Mouse (Mus musculus) kidney, postnatal 4 days (tissue): ENCODE measurements around the gene C2cd4c.

ENCODE experiments used
- DNase-seq, 2 experiments: peaks; one replicate each; pipeline ENCODE4 v3.0.0; 2021; ENCODE audit warnings: mixed read lengths in 2 of 2

Gene C2cd4c

DNA sequence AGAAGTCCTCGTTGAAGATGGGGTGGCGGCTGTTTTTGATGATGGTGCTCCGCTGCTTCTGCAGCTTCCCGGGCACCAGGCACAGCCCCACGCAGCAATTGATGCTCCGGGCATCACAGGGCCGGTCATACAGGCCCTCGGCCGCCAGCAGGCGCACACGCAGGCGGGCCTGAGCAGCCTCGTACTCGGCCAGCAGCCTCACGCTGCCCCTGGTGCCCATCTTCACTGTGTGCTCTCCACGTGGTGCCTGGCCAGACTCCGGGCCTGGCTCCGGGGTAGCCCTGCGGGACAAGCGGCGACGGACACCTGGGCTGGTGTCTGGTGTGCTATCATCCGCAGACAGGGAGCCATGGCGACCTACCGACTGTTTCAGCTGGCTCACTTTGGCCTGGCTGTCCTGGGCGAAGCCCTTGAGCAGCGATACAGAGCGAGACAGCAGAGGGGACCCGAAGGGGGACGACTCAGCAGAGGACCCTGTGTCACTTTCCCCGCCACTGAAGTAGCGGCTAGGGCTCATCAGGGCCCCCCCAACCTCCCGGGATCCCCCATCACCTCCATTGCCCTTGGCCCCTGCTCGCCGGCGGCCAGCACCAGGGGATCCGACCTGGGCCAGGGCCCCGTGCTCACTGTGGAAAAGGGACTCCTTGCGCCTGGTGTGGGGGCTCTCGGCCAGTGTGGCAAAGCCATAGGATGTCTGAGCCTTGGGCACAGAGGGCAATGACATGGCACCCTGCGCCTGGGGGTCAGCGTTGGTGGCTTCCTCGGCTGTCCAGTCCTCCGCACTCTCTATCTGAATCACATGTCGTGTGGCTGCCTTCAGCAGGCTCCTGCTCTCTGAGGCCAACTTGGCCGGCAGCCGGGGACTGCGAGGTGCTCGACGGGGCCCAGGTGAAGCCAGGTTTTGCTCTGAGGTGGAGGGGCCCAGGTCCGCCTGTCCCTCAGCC, 1.4 kb downstream of the C2cd4c start:
- peak; percentile 45 to 66 for DNase-seq

DNA sequence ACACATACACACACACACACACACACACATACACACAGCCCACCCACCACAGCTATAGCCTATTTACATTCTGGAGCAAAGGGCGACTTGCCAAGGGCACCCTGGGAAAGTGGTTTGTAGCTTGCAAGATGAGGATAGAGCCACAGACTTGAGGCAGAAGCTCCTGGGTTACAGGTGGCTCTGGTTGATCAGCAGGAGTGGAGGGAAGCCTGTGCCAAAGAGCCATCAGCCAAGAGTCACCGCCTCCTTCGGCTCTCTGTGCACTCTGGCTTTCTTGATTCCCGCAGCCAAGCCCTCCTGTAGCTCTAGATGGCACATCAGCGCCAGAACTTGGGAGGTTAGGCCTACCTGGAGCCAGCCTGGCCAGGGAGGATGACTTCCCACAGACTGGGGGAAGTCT, 2.5 kb downstream of the C2cd4c start:
- no peak for DNase-seq

DNA sequence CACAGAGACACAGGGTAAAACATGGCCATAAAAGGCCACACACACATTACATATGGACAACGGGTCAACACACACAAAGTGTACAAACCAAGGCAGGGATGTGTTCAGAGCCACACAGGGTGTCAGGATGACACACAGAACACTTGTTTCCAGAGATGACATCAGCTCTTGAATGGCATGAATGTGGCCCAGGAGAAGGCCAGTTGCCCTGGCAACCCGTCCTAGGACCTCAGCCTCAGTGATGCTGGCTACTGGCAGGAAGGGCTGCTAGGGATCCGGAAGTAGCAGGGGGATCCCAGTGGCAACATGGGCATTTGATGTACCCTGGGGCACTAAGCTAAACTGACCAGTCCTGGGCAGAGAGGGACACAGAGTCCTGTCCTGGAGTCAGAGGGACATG, 4.5 kb downstream of the C2cd4c start:
- DNase-seq = no peak

DNA sequence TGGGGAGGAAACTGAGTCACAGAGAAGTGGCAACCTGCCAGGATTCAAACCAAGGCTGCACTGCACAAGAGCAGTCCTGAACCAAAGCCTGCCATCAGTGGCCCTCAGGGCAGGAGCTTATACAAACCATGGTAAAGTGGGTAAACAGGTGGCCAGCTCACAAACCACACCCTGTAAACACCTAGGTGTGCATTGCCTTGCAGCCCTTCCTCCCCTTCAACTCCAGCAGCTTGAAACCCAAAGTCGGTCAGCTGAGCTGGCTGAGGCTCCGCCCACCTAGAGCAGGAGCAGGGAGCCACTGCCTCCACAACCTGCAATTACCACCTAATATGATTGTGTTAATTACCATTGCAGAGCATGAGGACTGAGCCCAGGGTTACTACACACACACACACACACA, 5.9 kb downstream of the C2cd4c start:
- no peak for DNase-seq

DNA sequence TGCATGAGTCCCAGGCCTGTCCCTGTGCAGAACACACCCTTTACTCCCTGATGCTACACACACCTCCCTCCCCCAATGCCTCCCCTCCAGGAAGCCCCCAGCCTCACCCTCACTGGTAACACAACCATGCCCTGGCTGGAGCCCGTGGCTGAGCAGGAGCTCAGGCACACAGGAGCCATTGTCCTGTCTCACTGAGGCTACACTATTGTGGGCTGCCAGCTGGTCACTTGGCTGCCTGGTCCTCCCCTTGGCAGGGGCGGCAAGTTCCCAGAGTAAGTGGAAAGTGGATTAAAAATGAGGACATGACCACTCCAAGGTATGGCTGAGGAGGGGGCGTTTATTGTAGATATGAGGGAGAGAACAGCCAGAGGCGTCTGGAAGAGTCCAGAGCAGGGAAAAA, 7.3 kb downstream of the C2cd4c start:
- no peak for DNase-seq

DNA sequence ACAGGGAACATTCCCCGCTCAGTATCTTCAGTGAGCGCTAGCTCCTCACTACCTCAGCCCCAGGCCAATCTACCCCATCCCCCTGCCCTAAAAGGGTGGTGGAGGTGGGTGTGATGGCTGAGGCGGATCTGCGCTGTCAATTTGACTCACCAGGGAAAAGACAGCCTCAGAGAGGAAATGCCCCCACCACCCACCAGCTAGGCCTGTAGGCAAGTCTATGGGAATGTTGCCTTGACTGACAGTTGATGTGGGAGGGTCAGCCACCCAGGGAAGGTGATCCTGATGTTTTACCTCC, 15.9 kb downstream of the C2cd4c start:
- DNase-seq = no peak

DNA sequence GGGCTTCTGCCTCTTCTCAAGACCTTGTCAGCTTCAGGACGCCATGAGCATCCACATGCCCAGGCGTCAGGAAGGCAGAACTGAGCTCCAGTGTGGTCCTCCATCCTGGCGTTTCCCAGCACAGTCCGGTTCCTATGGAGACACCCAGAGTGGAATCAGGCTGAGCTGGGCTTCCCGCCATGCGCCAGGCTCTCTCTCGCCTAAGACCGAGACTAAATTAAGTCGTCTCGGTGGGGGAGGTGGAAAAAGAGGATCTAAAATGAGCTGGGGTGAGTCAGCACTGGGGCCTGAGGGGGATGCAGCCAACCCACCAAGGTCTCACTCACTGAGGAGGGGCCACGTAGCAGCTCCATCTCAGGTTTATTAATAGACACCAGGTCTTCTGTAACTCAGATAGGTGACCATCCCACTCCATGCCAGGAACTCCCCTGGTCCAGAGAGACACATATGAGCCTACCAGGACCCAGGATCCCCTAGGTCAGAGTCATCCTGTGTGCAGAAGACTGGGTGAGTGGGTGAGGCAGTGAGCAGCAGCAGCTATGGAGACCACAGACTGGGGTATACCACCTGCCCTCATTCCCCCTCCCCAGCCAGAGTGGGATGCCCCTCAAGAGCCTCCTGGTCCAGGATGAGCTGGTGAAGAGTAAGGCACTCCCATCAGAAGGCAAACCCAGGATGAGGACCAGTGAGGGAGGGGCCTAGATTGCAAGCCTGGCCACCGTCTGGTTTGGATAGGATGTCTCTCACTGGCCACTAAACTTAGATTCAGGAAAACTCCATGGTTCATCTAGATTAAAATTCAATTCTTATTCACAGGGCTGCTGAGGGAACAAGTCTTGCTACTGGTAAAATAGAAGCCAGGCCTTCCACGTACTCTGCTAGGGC, 16.5 kb downstream of the C2cd4c start:
- DNase-seq = no peak

DNA sequence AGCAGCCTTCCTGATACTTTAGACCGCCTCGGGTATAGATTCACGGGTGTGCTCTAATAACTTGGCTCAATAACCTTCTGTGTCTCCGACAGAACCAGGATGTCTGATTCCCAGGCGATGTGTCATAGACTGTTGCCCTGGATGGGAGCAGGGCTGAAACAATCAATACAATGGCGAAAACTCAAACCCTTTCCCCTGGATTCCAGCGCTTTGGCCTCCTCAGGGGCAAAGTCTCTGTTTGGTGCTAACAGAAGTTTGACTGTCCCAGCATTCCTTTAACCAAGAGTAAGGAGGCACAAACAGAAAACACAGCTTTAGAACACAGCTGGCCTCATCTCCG, 18.3 kb downstream of the C2cd4c start:
- DNase-seq = no peak

DNA sequence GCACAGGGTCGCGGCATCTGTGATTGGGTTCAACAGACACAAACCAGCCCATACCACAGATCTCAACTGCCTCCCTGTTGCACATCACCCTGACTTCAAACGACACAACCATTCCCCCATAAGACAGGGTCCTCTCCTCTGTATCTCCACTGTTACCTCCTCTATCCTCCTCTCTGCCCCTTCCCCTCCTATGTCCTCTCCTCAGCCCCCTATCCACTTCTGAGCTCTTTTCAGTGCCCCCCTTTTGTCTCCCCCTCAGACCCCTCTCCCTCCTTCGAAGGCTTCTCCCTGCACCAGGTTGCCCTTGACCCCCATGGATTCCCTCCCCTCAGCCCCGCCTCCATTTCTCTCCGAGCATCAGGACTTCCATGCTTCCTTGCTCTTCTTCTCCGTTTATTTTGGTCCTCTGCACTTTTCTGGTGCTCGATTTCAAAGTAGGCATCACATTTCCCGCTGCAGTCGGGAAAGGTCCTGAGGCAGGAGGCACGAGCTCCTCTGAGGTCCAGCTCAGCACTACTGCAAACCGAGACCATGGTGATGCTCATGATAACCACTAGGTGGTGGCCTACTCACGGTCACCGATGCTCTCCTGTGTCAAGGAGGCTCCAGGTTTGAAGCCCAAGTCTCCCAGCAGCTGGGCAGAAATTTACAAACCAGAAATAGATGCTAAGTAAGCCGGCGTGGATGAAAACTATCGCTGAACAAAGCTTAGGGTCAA, 18.8 kb downstream of the C2cd4c start:
- DNase-seq = peak; percentile 66 to 74

DNA sequence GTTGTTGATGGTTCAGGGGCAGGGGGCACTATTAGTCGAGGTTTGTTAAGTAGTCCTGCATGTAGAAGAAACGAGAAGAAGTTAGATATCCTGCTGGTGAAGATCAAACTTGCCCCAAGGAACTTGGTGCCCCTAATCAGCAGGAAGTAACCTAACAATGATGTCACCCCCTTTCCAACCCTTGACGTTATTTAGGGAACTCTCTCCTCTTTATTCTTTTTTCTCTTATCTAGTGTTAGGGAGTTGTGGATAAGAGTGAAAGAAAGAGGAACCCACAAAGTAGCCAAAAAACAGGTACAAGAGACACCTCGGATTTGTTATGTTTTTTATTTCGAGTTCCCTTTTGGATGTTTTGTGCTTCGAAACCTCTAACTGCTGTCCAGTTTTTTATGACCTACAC, 19.7 kb downstream of the C2cd4c start:
- no peak for DNase-seq

DNA sequence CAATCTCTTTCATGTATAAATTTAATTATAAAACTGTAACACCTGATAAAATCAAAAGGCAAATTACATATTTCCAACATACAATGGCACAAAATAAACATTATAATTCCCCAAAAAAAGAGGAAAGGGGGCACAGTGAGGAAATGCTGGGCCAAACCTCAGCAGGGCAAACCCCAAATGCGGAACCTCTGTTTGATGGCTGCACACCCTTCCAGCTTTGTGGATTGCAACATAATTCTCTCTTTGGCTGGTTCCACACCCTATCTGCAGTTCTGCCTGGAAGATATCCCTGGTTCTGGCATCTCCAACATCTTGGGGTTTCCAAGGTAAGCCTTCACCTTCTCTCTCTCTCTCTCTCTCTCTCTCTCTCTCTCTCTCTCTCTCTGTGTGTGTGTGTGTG, 23.1 kb downstream of the C2cd4c start:
- DNase-seq = no peak

DNA sequence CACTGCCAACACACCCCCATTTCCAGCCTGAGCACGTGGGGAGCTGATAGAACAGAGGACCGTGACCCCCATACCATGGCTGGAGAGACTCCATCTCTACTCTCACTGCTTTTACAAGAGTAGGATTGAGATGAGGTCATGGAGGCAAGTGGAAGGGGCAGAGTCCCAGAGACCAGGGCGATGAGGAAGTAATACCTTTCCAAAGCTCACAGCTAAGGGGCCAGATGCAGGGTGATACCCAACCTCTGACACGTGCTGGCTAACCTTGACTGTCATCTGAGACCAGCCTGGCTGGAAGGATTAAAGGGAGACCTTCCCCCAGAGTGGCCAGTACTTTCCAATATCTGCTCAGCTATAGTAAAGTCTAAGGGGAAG, 26.1 kb downstream of the C2cd4c start:
- no peak for DNase-seq

DNA sequence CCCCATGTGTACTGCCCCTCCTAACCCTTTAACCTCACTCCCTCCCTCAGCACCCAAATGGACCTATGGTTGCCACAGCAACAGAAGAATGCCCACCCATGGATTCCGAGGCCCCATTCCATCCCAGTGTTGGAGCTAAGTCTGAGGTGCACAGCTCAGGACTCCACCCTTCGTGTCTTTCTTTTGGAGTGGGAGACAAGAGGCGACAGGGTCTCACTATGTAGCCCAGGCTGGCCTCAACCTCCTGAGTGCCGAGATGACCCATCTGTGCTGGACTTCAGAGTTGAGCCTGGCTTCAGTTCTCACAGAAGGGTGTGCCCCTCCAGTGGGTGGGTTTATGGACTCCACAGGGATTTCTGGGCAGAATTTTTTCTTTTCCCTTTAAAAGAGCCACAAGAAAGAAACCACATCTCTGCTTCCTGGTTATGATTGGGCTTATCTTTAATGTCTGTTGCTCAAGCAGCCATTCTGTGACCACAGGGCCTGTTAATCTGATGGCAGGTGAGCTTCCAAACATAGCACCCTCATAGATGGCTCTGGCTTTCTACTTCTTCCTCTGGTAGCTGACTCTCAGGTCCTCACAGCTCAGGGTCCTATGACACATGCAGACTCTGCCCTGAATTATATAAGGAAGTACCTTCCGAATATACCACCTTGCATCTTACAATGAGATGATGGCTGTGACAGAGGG, 26.6 kb downstream of the C2cd4c start, which contains the start of gene Theg:
TSS of gene Theg (minus strand) at position 271 of the 691 bp plus-strand sequence.
- DNase-seq = no peak

DNA sequence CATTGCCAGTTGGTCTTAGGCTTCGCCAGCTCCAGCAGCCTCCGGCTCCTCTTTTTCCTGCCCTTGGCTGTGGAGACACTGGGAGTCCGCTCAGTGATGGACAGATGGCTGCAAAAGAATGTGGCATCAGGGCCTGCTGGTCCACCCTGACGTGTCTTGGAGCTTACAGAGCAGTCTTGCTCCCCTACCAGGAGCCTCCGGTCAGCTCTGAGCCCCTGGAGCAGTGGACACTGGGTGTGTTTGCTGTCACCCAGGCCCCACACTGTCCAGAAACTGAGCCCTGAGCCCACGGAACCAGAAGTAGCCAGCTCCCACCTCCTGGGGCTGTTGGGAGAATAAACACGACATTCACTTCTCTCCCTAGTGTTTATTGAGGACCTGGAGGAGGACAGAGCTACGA, 27.6 kb downstream of the C2cd4c start:
- no peak for DNase-seq

DNA sequence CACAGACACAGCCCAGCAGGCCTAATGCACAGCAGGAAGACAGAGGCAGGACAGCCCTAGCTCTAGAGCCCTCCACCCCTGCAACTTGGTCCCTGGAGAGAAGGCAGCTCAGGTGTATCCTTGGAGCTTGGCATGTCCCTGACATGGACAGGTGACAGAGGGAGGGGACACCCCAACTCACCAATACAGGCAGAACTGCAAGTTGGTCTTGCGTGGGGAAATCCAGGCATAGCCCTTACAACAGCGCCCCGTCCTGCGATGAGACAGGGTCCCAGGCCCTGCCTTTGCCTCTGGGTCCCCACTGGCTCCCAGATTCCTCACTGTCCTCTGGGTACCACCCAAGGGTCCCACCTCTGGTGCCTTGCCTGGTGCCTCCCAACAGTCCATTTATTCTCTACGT, 28.1 kb downstream of the C2cd4c start:
- DNase-seq = no peak

DNA sequence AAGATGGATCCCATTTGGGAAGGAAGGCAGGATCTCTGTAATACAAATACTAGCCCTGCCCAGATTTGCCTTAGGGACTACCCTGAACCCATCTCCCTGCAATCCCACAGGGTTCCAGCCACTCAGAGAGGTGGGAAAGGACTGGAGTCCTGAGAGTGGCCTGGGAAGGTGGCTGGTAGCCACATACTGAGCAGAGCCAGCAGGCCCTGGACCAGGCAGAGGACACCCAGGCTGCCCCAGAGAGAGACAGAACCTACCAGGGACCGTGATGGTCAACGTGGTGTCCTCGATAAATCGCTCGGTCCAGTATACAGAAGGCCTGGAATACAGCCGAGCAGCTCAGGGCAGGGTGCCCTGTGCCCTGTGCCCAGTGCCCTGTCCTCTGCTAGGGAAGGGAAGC, 28.7 kb downstream of the C2cd4c start:
- no peak for DNase-seq

DNA sequence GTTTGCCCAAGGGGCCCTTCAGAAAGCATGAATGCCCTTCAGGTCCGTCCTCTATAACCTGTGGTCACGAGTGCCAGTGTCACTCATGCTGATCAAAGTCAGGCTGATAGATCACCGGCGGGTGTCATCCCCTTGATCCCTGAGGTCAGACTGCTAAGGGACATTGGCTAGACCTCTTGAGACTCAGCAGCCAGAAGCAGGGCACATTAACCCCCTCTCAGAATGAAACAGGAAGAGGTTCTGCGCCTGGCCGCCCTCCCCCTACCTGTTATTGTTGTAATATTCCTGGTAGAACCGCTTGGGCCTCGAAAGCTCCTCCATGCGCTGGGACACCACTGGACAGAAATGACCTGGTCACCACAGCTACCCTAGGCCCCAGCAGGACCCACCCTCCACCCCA, 29.4 kb downstream of the C2cd4c start:
- DNase-seq = no peak

DNA sequence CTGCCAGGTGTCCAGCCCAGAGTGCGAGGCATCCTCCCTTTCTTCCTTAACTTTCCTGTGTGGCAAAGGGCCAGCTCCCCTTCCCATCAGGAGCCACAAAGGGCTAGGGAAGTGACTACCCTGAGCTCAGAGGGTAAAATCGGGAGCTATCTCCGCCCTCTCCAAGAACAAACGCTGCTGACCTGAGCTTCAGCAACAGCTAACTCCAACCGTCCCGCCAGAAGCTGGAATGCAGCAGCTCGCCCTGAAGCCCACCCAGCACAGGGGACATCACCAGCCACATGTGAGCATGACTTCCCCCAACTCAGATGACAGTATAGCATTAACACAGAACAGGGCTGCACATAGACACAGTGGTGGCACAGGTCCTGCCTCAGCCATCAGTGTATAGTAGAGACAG, 29.8 kb downstream of the C2cd4c start:
- no peak for DNase-seq

DNA sequence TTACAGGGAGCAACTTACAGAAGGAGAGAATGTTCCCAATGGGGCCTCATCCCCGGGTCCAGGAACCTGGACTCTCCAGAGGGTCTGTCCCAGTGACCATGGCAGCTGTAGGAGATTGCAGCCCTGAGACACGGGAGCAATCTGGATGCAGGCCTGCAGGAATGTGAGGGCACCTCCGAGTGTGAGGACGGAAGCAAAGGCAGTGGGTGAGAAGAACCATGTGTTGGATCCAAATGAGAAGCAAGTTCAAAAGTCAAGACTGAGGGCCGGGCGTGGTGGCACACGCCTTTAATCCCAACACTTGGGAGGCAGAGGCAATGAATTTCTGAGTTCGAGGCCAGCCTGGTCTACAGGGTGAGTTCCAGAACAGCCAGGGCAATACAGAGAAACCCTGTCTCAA, 32.3 kb downstream of the C2cd4c start:
- DNase-seq = no peak

DNA sequence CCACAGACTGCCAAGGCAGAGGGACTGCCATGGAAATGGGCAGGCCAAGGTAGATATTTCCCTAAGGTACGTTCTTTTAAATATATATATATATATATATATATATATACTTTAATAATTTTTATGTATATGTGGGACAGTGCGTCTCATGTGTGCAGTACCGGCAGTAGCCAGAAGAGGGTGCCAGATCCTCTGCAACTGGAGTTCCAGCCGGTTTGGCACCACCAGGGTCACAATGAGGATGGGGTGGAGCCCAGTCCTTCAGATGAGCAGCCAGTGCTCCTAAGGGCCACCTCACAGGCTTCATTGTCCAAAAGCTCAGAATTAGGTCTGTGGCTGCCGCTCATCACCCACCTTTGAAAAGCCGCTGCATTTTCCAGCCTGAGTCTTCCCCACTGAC, 33.0 kb downstream of the C2cd4c start:
- peak; percentile 77 to 79 for DNase-seq

DNA sequence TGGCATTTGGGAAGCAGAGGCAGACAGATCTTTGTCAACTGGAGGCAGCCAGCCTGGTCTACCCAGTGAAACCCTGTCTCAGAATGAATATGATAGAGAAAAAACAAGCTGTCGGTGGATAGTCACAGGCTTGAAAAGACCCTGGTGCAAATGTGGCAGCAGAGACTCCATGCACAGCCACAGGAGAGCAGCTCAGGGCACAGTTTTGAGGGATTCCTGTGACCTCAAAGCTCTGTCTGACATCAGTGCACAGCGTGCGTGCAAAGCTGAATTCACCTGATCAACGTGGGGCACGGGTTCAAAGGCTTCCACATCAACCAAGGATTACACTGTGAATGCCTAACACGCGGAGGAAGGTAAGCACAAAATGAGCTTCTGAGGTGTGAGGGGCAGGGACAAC, 33.5 kb downstream of the C2cd4c start:
- DNase-seq = no peak

DNA sequence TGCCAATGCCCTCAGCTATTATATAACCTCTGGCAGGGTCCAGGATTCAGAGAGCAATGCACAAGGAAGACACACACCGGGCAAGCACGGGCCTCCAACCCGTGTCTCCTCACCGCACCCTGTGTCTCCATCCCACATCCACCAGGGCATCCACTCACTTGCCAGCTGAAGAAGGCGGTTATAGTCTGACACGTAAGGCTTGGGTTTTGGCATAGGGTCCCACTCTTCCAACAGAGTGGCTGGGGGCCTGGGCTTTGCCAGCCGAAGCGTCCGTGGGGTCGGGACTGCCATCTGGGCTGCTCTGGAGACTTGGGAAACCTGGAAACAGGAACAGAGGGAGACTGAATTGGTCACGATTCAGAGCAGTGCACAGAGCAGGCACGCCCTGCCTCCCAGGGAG, 34.0 kb downstream of the C2cd4c start:
- no peak for DNase-seq

DNA sequence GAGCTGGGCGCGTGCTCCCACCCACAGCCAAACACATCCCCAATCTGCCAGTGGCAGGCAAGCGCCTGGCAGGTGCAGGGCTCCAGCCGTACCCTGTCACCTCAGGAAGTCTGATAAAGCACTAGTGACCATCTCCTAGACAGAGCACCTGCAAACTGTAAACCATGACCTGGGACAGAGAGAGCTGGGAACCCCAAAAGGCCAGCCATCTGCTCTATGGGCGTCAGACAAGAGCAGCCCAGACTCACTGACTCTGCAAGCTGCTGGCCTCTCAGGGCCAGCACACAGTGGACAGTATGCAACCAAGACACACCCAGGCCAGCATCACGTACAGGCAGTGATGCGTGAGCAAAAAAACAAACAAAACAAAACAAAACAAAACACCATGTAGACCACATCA, 34.9 kb downstream of the C2cd4c start:
- DNase-seq = no peak
